Mouse (Mus musculus): ENCODE measurements around the gene Usp5. TPM values are rescaled to one million over a fixed set of nuclear protein-coding genes. Genes with fewer than 3 reads are reported as not detected.
"Not testable (repeated sequence)": the region's sequence is repeated elsewhere in the genome, so short reads cannot be mapped to it uniquely, and the experiment has no call there.

The Usp5 gene
- total RNA-seq, 2 experiments from 2014 or later, result 191 to 199 TPM

- DNase-seq (ENCODE audit: low spot score in 2 of 2); intact Hi-C loops (cut with DNase I): not testable (repeated sequence)
Observed at GRCm38 (mm10) chr6:124802400-124802799, 26.9 kb downstream of the Usp5 start.

- intact Hi-C loops (cut with DNase I), result no loop called here
- no peak for DNase-seq (ENCODE audit: low spot score in 2 of 2)
Observed at GRCm38 (mm10) chr6:124796200-124796599, 33.1 kb downstream of the Usp5 start.

DNA sequence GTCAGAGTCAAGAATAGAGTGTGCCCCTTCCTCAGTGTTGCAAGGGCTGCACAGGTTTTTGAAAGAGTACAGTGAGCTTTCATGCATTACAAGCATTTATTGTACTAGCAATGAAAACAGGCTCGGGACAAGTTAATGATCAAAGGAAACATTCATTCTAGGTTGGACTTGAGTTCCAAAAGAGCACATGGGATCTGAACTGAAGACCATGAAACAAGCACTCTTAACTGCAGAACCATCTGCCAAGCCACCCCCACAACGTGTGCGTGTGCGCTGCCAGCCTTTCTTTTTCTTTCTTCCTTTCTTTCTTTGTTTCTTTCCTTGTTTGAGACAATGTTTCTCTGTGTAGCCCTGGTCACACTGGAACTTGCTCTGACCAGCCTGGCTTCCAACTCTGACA is 33.5 kb downstream of the Usp5 start:
- DNase-seq (ENCODE audit: low spot score in 2 of 2), result no peak
- intact Hi-C loops (cut with DNase I), result no loop called here

GRCm38 (mm10) chr6:124791911-124792310 is 37.4 kb downstream of the Usp5 start:
- no peak for DNase-seq (ENCODE audit: low spot score in 2 of 2)
- intact Hi-C loops (cut with DNase I), result no loop called here

DNA sequence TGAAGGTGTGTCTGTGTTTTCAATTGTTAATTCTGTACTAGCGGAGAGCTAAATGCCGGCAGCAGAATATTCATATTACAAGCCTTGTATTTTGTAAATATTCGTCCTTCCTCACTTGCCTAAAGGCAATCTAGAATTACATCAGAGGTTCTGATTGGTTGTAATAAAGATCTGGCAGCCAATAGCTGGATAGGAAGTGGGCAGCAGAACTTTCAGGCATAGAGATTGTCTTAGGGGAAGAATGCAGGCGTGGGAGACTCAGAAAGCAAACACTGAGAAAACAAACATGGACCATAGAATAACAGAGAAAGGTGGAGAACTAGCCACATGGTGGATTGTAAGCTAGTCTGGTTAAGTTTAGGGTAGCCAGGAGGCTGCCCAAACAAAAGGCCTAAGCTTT is 39.2 kb downstream of the Usp5 start:
- intact Hi-C loops (cut with DNase I), result no loop called here
- DNase-seq (ENCODE audit: low spot score in 2 of 2), result no peak

- no peak for DNase-seq (ENCODE audit: low spot score in 2 of 2)
- intact Hi-C loops (cut with DNase I), result no loop called here
Observed at GRCm38 (mm10) chr6:124789519-124789918, 39.8 kb downstream of the Usp5 start.

DNA sequence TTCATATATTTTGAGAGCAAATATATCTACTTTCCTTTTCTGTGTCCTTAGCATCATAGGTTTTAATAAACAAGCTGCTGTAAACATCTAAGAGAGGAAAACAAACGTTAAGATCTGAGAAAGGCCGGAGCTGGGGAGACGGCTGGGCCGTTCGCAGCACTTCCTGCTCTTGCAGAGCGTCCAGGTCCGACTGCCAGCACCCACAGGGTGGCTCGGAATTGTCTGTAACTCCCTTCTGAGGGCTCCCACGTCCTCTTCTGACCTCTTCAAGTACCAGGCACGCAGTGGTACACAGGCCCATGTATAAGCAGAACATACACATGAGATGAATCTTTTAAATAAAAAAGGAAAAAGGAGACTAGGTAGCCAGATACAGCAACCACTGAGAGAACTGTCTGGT is 41.6 kb downstream of the Usp5 start:
- no peak for DNase-seq (ENCODE audit: low spot score in 2 of 2)

DNA sequence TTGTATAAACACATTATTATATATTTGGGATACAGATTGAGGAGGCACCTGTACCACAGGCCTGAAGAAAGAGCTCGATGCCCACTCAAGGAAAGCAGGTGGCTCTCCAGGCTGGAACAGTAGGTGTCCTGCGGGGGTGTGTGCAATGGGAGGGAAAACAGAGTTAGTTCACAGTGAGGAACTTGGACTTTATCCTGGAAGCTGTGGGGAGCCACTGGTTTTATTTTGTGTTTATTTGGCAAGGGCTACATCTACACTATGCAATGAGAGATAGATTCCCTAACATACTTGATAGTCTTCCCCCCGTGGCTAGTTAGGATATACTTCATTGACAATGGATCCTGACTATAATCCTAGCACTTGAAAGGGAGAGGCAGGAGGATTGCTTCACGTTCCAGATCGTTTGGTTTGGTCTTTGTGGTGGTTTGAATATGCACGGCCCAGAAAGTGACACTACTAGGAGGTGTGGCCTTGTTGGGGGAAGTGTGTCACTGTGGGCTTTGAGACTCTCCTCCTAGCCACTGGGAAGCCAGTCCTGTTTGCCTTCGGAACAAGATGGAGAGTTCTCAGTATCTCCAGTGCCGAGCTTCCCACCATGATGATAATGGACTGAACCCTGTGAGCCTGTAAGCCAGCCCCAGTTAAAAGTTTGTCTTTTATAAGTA is 42.4 kb downstream of the Usp5 start:
- DNase-seq (ENCODE audit: low spot score in 2 of 2), result no peak
- intact Hi-C loops (cut with DNase I), result no loop called here

More for the DNA sequence above, 41.6 kb downstream of the Usp5 start:
- intact Hi-C loops (cut with DNase I), result no loop called here

- no peak for DNase-seq (ENCODE audit: low spot score in 2 of 2)
- intact Hi-C loops (cut with DNase I), result no loop called here
Observed at GRCm38 (mm10) chr6:124782436-124782835, 46.8 kb downstream of the Usp5 start.

DNA sequence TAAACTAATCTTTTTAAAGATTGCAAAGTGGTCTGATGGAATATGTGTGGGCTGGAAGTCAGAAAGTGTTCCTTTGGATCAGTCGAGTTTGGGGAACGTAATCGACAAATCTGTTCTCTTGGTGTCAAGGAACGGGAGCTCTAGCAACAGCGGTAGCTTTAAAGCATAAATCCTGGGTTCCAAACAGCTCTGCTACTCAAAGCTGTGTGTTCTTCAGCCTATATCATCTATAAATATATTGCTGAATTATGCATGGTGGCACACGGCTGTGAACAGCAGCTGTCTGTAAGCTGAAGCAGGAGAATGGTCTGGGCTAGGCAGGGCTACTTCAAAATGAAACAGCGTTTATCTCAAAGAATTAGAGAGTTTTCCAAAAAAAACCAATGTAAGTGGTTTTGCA is 48.4 kb downstream of the Usp5 start:
- no peak for DNase-seq (ENCODE audit: low spot score in 2 of 2)
- intact Hi-C loops (cut with DNase I), result no loop called here

GRCm38 (mm10) chr6:124779984-124780416 is 49.3 kb downstream of the Usp5 start:
- intact Hi-C loops (cut with DNase I), result no loop called here

GRCm38 (mm10) chr6:124779222-124779983 is 49.9 kb downstream of the Usp5 start, which contains the start of gene Lrrc23:
Gene Lrrc23 (minus strand): TSS chr6:124779727.
- no peak for DNase-seq (ENCODE audit: low spot score in 2 of 2)
- intact Hi-C loops (cut with DNase I), result no loop called here

More at GRCm38 (mm10) chr6:124779984-124780416, 49.3 kb downstream of the Usp5 start:
- no peak for DNase-seq (ENCODE audit: low spot score in 2 of 2)

DNA sequence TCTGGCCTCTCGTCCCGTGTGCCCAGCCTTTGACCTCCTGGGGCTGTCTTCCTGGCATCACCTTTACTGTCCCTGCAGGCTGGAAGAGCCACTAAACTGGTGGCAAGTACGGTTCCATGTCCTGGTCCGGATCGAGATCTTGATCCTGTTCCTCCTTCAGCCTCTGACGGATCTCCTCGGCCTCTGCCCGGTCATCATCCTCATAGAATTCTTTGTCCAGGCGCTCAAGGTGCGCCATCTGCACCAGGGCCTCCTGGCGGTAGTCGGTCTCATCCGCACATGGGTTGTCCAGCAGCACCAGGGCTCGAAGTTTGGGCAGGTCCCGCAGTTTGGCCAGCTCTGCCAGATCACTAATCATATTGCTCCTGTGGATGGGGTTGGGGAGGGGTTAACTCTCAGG is 58.8 kb downstream of the Usp5 start:
- intact Hi-C loops (cut with DNase I), result no loop called here
- DNase-seq (ENCODE audit: low spot score in 2 of 2), result no peak

- no peak for DNase-seq (ENCODE audit: low spot score in 2 of 2)
- intact Hi-C loops (cut with DNase I), result no loop called here
Observed at GRCm38 (mm10) chr6:124770013-124770412, 59.3 kb downstream of the Usp5 start.

DNA sequence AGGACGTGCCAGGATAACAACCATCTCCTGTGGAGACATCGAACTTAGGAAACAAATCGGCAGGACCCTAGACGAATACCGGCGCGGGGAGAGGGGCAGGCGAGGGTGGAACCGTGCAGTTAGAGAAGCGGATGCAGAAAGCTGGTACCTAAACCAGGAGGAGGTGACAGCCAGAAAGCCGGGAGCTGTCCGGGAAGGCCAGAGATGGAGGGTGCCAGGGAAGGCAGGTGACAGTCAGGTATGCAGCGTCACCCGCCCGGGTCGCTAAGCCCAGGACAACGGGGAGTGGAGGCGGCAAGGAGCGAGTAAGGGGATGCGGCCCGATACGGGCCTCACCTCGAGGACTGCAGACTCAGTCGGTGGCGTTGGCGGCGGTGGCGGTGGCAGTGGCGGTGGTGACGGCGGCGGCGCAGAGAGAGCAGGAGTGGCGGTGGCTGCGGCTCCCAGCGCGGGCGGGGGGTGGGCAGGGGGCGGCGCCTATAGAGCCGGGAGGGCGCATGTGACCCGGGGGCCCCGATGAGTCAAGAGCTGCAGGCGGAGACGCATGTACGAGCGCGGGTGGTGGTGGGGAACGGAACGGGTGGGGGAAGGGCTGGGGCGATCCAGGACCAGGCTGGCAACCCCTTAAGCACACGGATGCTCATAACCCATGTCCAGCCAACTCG is 60.1 kb downstream of the Usp5 start, which contains the start of gene Eno2:
TSS of gene Eno2 (minus strand) at position 573 of the 665 bp plus-strand sequence.
- intact Hi-C loops (cut with DNase I), result loop anchor here (2.0 to 5.0 kb wide), 3 partner anchors 36 to 93 kb away; partner anchors contain the start of gene Gpr162
- DNase-seq (ENCODE audit: low spot score in 2 of 2), result peak; percentile 71 to 83

DNA sequence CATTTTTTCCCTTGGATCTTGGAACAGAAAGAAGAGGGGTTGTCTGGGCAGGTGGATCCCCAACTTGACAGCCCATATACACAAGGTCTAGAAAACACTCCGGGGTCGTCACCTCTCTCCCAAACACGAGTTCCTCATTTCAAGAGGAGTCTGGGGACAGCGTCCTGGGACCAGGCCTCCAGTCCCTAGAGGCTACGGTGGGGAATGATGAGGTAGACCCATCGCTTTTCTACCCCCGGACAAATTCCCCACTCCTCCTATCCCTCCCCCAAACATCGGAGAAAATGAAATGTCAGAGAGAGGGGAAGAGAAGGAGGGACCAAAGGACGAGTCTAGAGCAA is 60.6 kb downstream of the Usp5 start:
- no peak for DNase-seq (ENCODE audit: low spot score in 2 of 2)
- intact Hi-C loops (cut with DNase I), result loop anchor here (2.0 to 5.0 kb wide), 3 partner anchors 36 to 94 kb away; partner anchors contain the start of gene Gpr162

DNA sequence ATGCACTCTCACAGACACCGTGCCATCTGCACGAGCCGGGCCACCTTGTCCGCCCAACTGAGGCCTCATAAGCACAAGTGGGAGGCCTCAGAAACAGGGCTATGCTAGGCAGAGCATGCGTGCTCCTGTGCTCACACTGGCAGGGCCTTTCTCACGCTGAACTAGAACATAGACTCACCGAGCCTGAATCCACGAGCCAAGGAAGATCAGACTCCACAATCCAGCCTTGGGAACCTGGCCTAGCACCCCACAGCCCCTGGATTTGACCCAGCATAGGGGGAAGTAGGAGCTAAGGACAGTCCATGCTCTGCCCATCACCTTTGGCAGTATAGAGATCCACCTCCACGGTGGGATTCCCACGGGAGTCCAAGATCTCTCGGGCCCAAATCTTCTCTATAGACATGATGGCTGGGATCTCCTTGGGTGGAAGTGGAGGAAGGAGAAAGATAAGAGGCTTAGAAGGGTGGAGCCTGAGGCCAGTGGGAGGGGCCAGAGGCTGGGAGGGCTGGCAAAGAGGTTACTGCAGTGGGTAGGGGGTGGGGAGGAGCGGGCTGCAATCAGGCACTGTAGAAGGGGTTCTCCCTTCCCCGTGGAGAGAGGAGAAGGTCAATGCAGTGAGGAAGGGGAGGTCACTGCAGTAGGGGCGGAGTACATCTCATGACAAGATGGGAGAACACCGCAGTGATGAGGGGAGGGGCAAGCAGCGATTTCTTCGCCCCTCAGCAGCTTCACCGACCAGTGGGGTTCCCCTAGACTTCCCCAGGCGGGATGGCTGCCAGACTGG is 61.2 kb downstream of the Usp5 start:
- intact Hi-C loops (cut with DNase I), result loop anchor here (2.0 to 5.0 kb wide), 3 partner anchors 37 to 94 kb away; partner anchors contain the start of gene Gpr162
- peak in 1 of 2 experiments; percentile 65 for DNase-seq (ENCODE audit: low spot score in 2 of 2)

- intact Hi-C loops (cut with DNase I), result loop anchor here (5.0 kb wide), 1 partner anchor 95 kb away; the partner anchor contains the start of gene Gpr162
- DNase-seq (ENCODE audit: low spot score in 2 of 2), result no peak
Observed at GRCm38 (mm10) chr6:124767536-124767919, 61.8 kb downstream of the Usp5 start.

- intact Hi-C loops (cut with DNase I), result loop anchor here (5.0 kb wide), 1 partner anchor 96 kb away; the partner anchor contains the start of gene Gpr162
- no peak for DNase-seq (ENCODE audit: low spot score in 2 of 2)
Observed at GRCm38 (mm10) chr6:124765951-124766350, 63.3 kb downstream of the Usp5 start.

Data from left cerebral cortex, postnatal 36 days (tissue).